Mouse (Mus musculus) heart, embryonic 12.5 days (tissue): Measurements from ENCODE around the gene Dgkd. TPM values are rescaled to one million over a fixed set of nuclear protein-coding genes. Genes with fewer than 3 reads are reported as not detected.

Experiments used
- ATAC-seq: fragments of 200-750 bp; cut with Nextera tagmentation; 2 replicates; pipeline ENCODE4 v1.8.0; 2017; ENCODE audit warnings: moderate TSS enrichment, moderate library complexity; ENCODE audit not compliant: insufficient number of reproducible peaks, low FRiP score
- H3K27ac ChIP-seq: fragments of 300-500 bp; sonication (generic); 2 replicates; pipeline ENCODE4 v1.5.1; 2016; ENCODE audit warnings: mild to moderate bottlenecking, moderate library complexity; ENCODE audit not compliant: poor library complexity, severe bottlenecking
- H3K27me3 ChIP-seq: fragments of 300-500 bp; sonication (generic); replicated peaks from 2 replicates; pipeline ENCODE4 v1.6.1; 2016; ENCODE audit warnings: mild to moderate bottlenecking, moderate library complexity
- H3K36me3 ChIP-seq: fragments of 300-500 bp; sonication (generic); 2 replicates; pipeline ENCODE4 v1.6.1; 2016; ENCODE audit warnings: mild to moderate bottlenecking, moderate library complexity
- H3K4me1 ChIP-seq: fragments of 300-500 bp; sonication (generic); replicated peaks from 2 replicates; pipeline ENCODE4 v1.6.1; 2016; ENCODE audit warnings: mild to moderate bottlenecking
- H3K4me2 ChIP-seq: fragments of 300-500 bp; sonication (generic); 2 replicates; pipeline ENCODE4 v1.6.1; 2016; ENCODE audit warnings: mild to moderate bottlenecking, moderate library complexity
- H3K4me3 ChIP-seq: fragments of 300-500 bp; sonication (generic); 2 replicates; pipeline ENCODE4 v1.5.1; 2016; ENCODE audit warnings: mild to moderate bottlenecking
- H3K9ac ChIP-seq: fragments of 300-500 bp; sonication (generic); 2 replicates; pipeline ENCODE4 v1.6.1; 2016; ENCODE audit warnings: mild to moderate bottlenecking, moderate library complexity
- H3K9me3 ChIP-seq: fragments of 300-500 bp; sonication (generic); replicated peaks from 2 replicates; pipeline ENCODE4 v1.6.1; 2016; ENCODE audit warnings: mild to moderate bottlenecking, moderate library complexity
- WGBS: fragments of 180-500 bp; shearing (Covaris S2); methylation state at CpG from one replicate; pipeline ENCODE4 v1.1.7; 2016; 5-methylcytosine and 5-hydroxymethylcytosine counted together
- polyA plus RNA-seq: library from polyadenylated mRNA; unstranded; fragments of >200 nt; fragmentation: Nextera tagmentation; extraction: Ambion mirVana; gene quantifications from 2 replicates; pipeline ENCODE4 v1.2.1, GENCODE M21; 2016

The Dgkd gene
- polyA plus RNA-seq, 1 experiment from 2014 or later = 24.1 TPM

- H3K4me2 ChIP-seq = no peak overlapping the region
- no peaks in the 10 kb centered on the region for H3K9me3 ChIP-seq
- no peak overlapping the region for H3K4me3 ChIP-seq
- no peak overlapping the region for H3K9ac ChIP-seq
- peaks cover 21% of the 10 kb centered on the region for H3K4me1 ChIP-seq
- no peak overlapping the region for H3K27ac ChIP-seq
- ATAC-seq = no peak; the same call in 1 of the 2 replicates
- 0 out of 2 replicates have a peak, but pooled peaks cover 11% of the 10 kb centered on the region for H3K36me3 ChIP-seq
- H3K27me3 ChIP-seq = no peaks in the 10 kb centered on the region
Observed at GRCm38 (mm10) chr1:87909565-87909964, 56.5 kb downstream of the Dgkd start.

GRCm38 (mm10) chr1:87910428-87910827 lies 57.3 kb downstream of the Dgkd start:
- Histone ChIP-seq H3K4me3 (no peak overlapping the region), H3K36me3 (peaks cover 14% of the 10 kb centered on the region; the same call in 1 of the 2 replicates), H3K9ac (no peak overlapping the region), H3K4me1 (peaks cover 21% of the 10 kb centered on the region), H3K27me3 (no peaks in the 10 kb centered on the region), H3K4me2 (no peak overlapping the region), H3K27ac (no peak overlapping the region), H3K9me3 (no peaks in the 10 kb centered on the region)
- WGBS = 78% methylated on average over 1 of the region's 1 CpGs
- ATAC-seq = no peak

GRCm38 (mm10) chr1:87913356-87913755 lies 60.3 kb downstream of the Dgkd start:
- Histone ChIP-seq H3K36me3 (peaks cover 32% of the 10 kb centered on the region), H3K4me3 (no peak overlapping the region), H3K9ac (no peak overlapping the region), H3K9me3 (no peaks in the 10 kb centered on the region), H3K4me1 (peaks cover 21% of the 10 kb centered on the region), H3K27ac (0 out of 2 replicates have a peak overlapping the region, but pooled peaks have one; percentile 2), H3K4me2 (no peak overlapping the region), H3K27me3 (no peaks in the 10 kb centered on the region)
- no peak for ATAC-seq

- no peak overlapping the region for H3K4me2 ChIP-seq
- no peak overlapping the region for H3K9ac ChIP-seq
- H3K36me3 ChIP-seq = peaks cover 56% of the 10 kb centered on the region
- no peak overlapping the region for H3K27ac ChIP-seq
- no peaks in the 10 kb centered on the region for H3K9me3 ChIP-seq
- H3K4me3 ChIP-seq = no peak overlapping the region
- no peak for ATAC-seq
- 93% methylated on average over 3 of the region's 3 CpGs for WGBS
- 0 out of 2 replicates have a peak, but pooled peaks cover 10% of the 10 kb centered on the region for H3K4me1 ChIP-seq
- no peaks in the 10 kb centered on the region for H3K27me3 ChIP-seq
Observed at GRCm38 (mm10) chr1:87917361-87917760, 64.3 kb downstream of the Dgkd start.

- WGBS = 85% methylated on average over 2 of the region's 2 CpGs
- Histone ChIP-seq H3K36me3 (peaks cover 56% of the 10 kb centered on the region), H3K4me2 (no peak overlapping the region), H3K4me1 (0 out of 2 replicates have a peak, but pooled peaks cover 4% of the 10 kb centered on the region), H3K27me3 (no peaks in the 10 kb centered on the region), H3K9me3 (no peaks in the 10 kb centered on the region), H3K27ac (no peak overlapping the region), H3K9ac (no peak overlapping the region), H3K4me3 (no peak overlapping the region)
- no peak; the same call in 1 of the 2 replicates for ATAC-seq
Observed at GRCm38 (mm10) chr1:87918061-87918460, 65.0 kb downstream of the Dgkd start.

GRCm38 (mm10) chr1:87920056-87920614 lies 67.0 kb downstream of the Dgkd start:
- H3K4me1 ChIP-seq = no peaks in the 10 kb centered on the region
- no peaks in the 10 kb centered on the region for H3K27me3 ChIP-seq
- ATAC-seq = no peak
- peaks cover 69% of the 10 kb centered on the region for H3K36me3 ChIP-seq
- WGBS = 71% methylated on average over 3 of the region's 3 CpGs
- H3K9me3 ChIP-seq = no peaks in the 10 kb centered on the region
- no peak overlapping the region for H3K4me3 ChIP-seq
- no peak overlapping the region for H3K4me2 ChIP-seq
- H3K9ac ChIP-seq = no peak overlapping the region
- no peak overlapping the region for H3K27ac ChIP-seq

GRCm38 (mm10) chr1:87922666-87923065 lies 69.6 kb downstream of the Dgkd start:
- Histone ChIP-seq H3K9me3 (no peaks in the 10 kb centered on the region), H3K4me2 (no peak overlapping the region), H3K36me3 (peaks cover 74% of the 10 kb centered on the region), H3K4me1 (no peaks in the 10 kb centered on the region), H3K4me3 (no peak overlapping the region), H3K27ac (no peak overlapping the region), H3K27me3 (no peaks in the 10 kb centered on the region), H3K9ac (no peak overlapping the region)
- ATAC-seq = no peak
- WGBS = 29% methylated on average over 1 of the region's 1 CpGs

GRCm38 (mm10) chr1:87924888-87925287 lies 71.8 kb downstream of the Dgkd start:
- Histone ChIP-seq H3K4me2 (no peak overlapping the region), H3K27me3 (no peaks in the 10 kb centered on the region), H3K36me3 (peaks cover 71% of the 10 kb centered on the region), H3K9ac (no peak overlapping the region), H3K4me1 (0 out of 2 replicates have a peak, but pooled peaks cover 4% of the 10 kb centered on the region), H3K9me3 (no peaks in the 10 kb centered on the region), H3K4me3 (no peak overlapping the region), H3K27ac (no peak overlapping the region)
- 87% methylated on average over 4 of the region's 4 CpGs for WGBS
- ATAC-seq = no peak

- Histone ChIP-seq H3K4me2 (no peak overlapping the region), H3K9ac (no peak overlapping the region), H3K9me3 (no peaks in the 10 kb centered on the region), H3K27me3 (no peaks in the 10 kb centered on the region), H3K36me3 (peaks cover 80% of the 10 kb centered on the region), H3K27ac (no peak overlapping the region), H3K4me1 (peaks cover 4% of the 10 kb centered on the region; the same call in 1 of the 2 replicates), H3K4me3 (no peak overlapping the region)
- ATAC-seq = no peak
- 61% methylated on average over 5 of the region's 5 CpGs for WGBS
Observed at GRCm38 (mm10) chr1:87929730-87930129, 76.6 kb downstream of the Dgkd start.

- Histone ChIP-seq H3K9me3 (no peaks in the 10 kb centered on the region), H3K4me2 (no peak overlapping the region), H3K27ac (no peak overlapping the region), H3K4me3 (no peak overlapping the region), H3K27me3 (no peaks in the 10 kb centered on the region), H3K36me3 (peaks cover 78% of the 10 kb centered on the region), H3K4me1 (peaks cover 4% of the 10 kb centered on the region; the same call in 1 of the 2 replicates), H3K9ac (no peak overlapping the region)
- no peak for ATAC-seq
- WGBS = 76% methylated on average over 5 of the region's 5 CpGs
Observed at GRCm38 (mm10) chr1:87933051-87933450, 80.0 kb downstream of the Dgkd start.

- Histone ChIP-seq H3K27ac (no peak overlapping the region), H3K9ac (no peak overlapping the region), H3K4me2 (no peak overlapping the region), H3K4me1 (no peaks in the 10 kb centered on the region; the same call in 1 of the 2 replicates), H3K9me3 (no peaks in the 10 kb centered on the region), H3K36me3 (peaks cover 87% of the 10 kb centered on the region), H3K27me3 (no peaks in the 10 kb centered on the region), H3K4me3 (no peak overlapping the region)
- WGBS = 82% methylated on average over 9 of the region's 9 CpGs
- ATAC-seq = no peak
Observed at GRCm38 (mm10) chr1:87935095-87935494, 82.0 kb downstream of the Dgkd start.

- Histone ChIP-seq H3K36me3 (peaks cover 91% of the 10 kb centered on the region), H3K4me1 (no peaks in the 10 kb centered on the region; the same call in 1 of the 2 replicates), H3K27ac (no peak overlapping the region), H3K27me3 (no peaks in the 10 kb centered on the region), H3K4me3 (no peak overlapping the region), H3K9me3 (no peaks in the 10 kb centered on the region), H3K4me2 (no peak overlapping the region), H3K9ac (no peak overlapping the region)
- ATAC-seq = no peak
- 95% methylated on average over 2 of the region's 2 CpGs for WGBS
Observed at GRCm38 (mm10) chr1:87935546-87935945, 82.5 kb downstream of the Dgkd start.
